Mouse (Mus musculus): ENCODE measurements around the gene Rab23.
"Not testable (repeated sequence)": the region's sequence is repeated elsewhere in the genome, so short reads cannot be mapped to it uniquely, and the experiment has no call there.

Gene Rab23

GRCm38 (mm10) chr1:33734001-33734685 is 14.5 kb downstream of the Rab23 start:
- no peak for DNase-seq

- DNase-seq: no peak
Measured at GRCm38 (mm10) chr1:33738281-33738680, 18.6 kb downstream of the Rab23 start.

- no peak for DNase-seq
Measured at GRCm38 (mm10) chr1:33738681-33739278, 19.1 kb downstream of the Rab23 start.

DNA sequence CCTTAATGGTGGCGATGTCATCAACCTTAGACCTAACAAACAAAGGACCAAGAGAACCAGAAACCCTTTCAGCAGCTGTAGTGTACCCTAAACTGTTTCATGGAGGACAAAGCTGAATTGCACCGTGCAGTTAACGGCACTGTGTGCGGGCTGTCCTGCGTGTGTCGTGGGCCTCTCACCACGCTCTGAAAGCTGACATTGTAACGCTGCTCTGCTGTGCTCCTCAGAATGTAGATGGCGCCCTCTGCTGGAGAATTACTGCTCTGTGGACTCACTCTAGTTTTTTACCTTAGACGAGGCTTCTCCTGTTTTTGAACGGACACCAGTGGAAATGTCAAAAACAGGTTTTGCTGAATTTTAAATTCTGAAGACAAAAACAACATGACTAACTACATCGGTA is 19.6 kb downstream of the Rab23 start:
- DNase-seq: peak; percentile 85 to 87

GRCm38 (mm10) chr1:33742903-33743302 is 23.2 kb downstream of the Rab23 start:
- peak; percentile 37 to 52 for DNase-seq

DNA sequence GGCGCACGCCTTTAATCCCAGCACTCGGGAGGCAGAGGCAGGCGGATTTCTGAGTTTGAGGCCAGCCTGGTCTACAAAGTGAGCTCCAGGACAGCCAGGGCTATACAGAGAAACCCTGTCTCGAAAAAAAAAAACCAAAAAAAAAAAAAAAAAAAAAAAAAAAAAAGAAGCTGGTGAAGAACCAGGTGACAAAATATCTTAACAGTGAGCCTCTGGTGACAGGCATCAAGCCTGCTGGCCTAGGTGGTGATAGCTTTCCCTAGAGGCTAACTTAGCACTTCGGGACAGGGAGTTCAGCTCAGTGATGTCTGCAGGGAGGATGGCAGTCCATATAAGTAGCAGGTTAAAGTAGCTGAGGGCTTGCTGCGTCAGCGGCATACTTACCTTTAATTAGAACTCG is 25.1 kb downstream of the Rab23 start:
- DNase-seq: not testable (repeated sequence)

GRCm38 (mm10) chr1:33745901-33746300 is 26.2 kb downstream of the Rab23 start:
- no peak for DNase-seq

GRCm38 (mm10) chr1:33749109-33749508 is 29.4 kb downstream of the Rab23 start:
- no peak for DNase-seq

- not testable (repeated sequence) for DNase-seq
Measured at GRCm38 (mm10) chr1:33749709-33750108, 30.0 kb downstream of the Rab23 start.

- DNase-seq: peak; percentile 48 to 59
Measured at GRCm38 (mm10) chr1:33751283-33751682, 31.6 kb downstream of the Rab23 start.

GRCm38 (mm10) chr1:33754089-33754488 is 34.4 kb downstream of the Rab23 start:
- DNase-seq: no peak

DNA sequence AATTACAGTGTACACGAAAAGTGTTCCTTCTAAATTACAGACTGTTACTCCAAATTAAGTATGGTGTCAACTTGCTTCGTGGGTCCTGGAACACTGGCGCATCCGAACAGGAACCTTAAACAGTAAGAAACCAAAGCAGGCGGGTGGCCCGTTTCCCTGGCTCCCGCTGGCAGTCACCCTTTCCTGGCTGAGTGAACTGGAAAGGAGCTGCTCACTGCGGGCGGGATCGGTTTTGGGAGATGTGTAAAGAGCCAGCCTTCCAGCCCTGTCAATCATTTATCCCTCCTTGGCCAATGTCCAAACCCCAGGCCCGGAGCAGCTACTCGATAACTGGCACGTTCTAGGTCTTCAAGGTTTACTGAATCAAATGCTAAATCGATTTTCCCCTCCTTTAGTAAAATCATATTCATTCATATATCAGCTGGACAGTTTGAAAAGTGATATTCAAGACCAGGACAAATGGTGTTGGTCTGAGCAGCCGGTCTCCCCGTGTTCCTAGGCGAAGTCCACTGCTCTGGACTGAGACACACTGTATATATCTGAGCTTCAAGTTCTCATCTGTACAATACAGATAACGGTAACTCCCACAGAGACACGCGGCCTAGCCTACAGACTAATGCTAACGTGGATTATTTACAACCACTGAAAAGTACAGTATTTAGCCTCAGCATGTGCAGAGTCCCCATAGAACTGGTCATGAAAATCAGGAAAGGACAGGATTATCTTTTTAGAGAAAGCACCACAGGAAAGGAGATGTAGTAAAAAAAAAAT is 35.5 kb downstream of the Rab23 start:
- no peak for DNase-seq

GRCm38 (mm10) chr1:33755799-33756198 is 36.1 kb downstream of the Rab23 start:
- DNase-seq: no peak

- no peak for DNase-seq
Measured at GRCm38 (mm10) chr1:33756258-33757032, 36.8 kb downstream of the Rab23 start.

DNA sequence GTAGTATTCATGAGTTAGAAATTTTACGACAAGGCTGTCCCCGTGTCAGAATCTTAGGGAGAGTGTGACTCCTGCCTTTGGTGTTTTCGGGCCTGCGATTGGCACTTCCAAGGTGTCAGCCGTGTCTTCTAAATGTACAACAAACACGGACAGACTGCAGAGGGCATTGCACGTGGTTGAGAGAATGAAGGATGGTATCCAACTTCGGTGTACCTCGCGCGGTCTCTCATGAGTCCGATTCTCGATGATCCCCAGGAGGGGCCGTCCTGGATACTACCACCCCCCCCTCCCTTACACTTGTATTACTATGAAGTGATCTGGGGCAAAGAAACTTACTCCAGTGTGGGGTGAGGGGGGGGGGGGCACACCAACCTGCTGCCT is 37.3 kb downstream of the Rab23 start:
- DNase-seq: peak; percentile 33 to 38

DNA sequence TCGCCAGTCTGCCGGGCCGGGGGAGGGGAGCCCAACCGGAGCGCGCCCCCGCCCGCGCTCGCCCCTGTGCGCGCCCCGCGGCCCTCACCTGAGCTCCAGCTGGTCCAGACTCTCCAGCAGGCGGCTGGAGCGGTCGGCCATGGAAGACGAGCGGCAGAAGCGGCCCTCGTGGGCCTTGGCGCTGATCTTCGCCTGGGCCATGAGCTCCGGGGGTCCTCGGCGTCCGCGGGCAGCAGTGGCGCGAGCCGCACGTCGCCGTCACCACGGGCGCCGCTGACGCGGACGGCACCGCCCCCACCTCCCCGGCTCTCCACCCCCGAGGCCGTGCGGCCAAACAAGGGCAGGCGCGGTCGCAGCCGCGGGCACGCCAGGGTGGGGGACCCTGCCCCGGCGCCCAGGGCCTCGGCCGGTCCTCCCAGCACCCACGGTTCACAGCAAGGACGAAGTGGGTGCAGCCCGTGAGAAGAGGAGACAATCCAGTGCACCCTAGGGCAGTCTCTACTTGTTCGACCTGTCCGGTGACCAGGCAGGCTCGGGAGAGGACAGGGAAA is 37.9 kb downstream of the Rab23 start, which contains the start of gene Bag2:
TSS of gene Bag2 (minus strand) at position 305 of the 551 bp plus-strand sequence.
- DNase-seq: peak; percentile 71 to 78

DNA sequence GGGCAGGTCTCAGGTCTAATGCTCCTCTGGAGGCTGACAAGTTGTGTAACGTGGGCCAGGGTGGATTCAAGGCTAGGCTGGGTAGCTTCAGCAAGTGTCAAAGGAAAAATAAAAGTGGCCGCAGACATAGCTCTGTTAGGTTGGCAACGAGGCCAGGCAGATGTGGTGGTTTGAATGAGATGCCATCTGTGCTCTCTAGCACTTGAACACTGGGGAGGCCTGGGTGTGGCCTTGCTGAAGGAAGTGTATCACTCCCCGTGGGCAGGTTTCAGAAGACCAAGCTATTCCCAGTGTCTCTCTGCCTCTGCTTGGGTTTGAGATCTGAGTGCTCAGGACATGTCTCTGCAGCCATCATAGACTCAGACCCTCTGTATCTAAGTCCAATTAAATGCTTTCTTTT is 38.8 kb downstream of the Rab23 start:
- DNase-seq: no peak

GRCm38 (mm10) chr1:33763826-33764225 is 44.1 kb downstream of the Rab23 start:
- no peak for DNase-seq

DNA sequence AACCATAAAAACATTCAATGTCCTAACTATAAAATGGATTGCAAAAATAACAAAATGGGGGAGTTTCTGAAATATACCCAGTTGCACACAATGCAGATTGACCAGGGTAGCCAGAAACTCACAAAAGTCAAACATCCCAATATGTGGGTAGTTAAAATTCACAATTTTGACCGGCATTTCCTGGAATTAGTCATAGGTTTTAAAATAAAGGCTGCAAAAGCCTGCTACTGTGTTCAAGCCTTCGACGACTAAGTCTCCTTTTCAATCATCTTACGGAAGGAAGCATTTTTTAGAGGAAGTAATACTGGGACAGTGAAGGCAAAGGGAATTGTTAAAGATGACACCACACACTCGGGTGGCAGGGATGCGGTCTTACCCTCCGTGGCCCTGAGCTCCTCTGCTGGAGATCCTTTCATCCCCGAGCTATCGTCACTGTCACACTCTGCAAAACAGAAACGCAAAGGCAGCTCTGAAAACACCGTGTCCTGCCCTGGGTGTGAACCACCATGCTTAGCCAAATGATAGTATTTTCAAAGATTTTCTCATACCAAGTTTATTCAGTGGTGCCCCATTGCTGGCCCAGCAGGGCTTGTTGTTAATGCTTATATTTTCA is 45.9 kb downstream of the Rab23 start:
- no peak for DNase-seq

GRCm38 (mm10) chr1:33766520-33767508 is 47.1 kb downstream of the Rab23 start:
- no peak for DNase-seq

All from cerebellum, adult 18-20 months (tissue).